Mouse (Mus musculus): Measurements from ENCODE around the gene 4930402H24Rik.

The 4930402H24Rik gene

GRCm38 (mm10) chr2:130905751-130906583, at the start of gene 4930402H24Rik, which contains the start of gene Atrn:
TSS of gene 4930402H24Rik (minus strand) at chr2:130906406.
TSS of gene Atrn (plus strand) at chr2:130906495.
- peak; percentile 93 for DNase-seq

DNA sequence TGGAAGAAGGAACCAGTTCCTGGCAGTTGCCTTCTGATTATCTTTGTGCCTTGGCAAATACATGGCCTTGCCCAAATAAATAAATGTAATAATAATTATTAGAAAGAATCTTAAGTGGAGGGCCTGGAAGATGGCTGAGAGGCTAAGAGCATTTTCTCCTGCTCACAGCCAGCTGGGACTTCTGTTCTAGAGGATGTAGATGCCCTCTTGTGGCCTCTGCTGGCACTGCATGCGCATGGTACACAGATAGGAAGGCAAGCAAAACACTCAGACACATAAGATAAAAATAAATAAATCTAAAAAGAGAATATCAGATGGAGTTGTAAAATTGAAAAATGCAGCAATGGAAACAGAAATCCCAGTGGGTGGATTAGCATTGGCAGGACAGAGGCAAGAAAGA, 44.3 kb upstream of the 4930402H24Rik start:
- peak; percentile 95 for DNase-seq

DNA sequence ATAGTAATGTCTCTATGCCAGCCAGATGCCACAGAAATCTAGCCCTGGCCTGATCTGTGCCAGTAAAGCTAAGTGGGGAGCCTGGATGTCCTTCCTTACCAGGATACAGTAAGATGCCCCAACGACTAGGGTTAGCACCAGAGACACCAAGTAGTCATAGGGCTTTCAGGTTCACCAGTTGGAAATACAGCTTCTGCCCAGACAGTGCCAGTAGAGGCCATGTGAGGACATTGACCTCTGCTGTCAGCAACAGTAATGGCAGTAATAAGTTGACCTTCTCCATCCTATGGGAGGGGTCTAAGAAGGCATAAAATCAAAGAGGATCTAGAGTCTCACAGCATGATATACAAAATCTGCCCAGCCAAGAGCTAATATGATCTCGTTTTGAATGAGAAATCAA, 43.6 kb upstream of the 4930402H24Rik start:
- DNase-seq: no peak

DNA sequence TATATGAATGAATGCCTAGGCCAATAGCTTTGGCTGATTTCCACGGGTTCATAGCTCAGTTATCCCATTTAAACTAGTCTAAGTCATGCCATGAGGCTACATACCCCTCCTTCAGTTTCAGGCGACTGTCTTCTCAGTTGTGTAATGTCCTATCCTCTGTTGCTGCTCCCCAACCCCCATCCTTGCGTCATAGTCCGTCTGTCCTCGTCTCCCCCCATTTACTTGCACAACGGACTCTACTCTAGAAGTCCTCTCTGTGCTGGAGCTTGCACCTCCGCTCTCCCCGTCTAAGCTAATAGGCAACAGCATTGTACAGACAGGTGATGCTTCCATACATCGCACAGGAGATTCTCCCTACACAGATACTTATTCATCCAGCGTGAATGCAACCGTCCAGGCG, 26.7 kb upstream of the 4930402H24Rik start:
- peak; percentile 67 for DNase-seq

- peak; percentile 29 for DNase-seq
Measured at GRCm38 (mm10) chr2:130929994-130930393, 23.8 kb upstream of the 4930402H24Rik start.

DNA sequence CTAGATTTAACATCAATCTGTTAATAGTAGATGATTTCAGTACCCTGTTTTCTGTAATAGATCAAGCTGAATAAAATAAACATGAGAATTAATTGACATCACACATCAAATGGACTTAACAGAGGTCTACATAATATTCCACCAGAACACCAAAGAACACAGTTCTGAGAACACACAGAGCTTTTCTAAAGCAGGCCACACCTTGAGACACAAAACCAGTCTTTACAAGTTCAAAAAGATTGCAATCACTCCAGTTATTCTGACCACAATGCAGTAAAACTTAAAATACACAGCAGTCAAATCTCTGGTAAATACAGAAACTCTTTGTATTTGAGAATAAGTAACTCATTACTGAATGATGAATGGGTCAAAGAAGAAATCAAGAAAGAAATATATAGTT, 22.3 kb upstream of the 4930402H24Rik start:
- no peak for DNase-seq

DNA sequence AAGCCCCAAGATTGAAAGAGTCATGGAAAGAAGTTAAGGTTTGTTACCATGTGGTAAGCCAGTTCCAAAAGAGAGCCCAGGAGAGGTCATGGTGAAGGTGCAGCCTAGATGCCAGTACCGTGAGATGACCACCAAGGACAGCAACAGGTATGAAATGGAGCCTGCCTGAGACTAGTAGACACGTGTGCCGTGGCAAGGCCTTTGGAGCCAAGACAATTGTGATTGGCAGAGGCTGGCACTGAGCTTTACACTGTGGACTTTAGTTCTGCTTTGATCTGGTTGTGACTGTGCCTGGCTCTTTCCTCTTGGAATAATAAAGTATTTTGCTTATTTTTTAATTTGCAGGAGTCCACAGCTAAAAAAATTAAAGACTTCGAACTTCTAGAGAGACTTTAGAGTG, 21.8 kb upstream of the 4930402H24Rik start:
- DNase-seq: no peak

GRCm38 (mm10) chr2:130924950-130925349, 18.7 kb upstream of the 4930402H24Rik start:
- no peak for DNase-seq

DNA sequence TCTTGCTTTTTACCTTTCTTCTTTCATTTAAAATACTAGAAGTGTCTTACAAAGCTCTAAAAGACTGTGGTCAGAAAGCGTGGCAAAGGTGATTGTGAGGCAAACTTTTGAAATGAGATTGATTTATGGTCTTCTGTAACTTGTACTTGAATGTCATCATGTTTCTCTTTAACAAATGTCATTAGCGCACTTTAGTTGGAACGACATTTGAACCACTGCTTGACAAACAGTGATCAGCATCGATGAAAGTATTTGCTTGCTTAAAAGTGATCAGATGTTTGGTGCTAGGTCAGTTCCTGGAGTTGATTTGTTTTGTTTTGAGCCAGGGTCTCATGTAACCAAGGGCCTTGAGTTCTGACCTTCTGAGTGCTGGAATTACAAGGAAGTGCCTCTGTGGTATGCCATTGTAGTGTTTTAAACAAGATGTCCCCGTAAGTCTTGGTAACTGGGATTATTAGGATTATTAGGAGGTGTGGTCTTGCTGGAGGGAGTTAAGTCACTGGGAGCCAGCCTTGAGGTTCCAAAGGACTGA, 12.9 kb upstream of the 4930402H24Rik start:
- DNase-seq: no peak

- DNase-seq: no peak
Measured at GRCm38 (mm10) chr2:130917686-130918085, 11.5 kb upstream of the 4930402H24Rik start.

- no peak for DNase-seq
Measured at GRCm38 (mm10) chr2:130916521-130917147, 10.4 kb upstream of the 4930402H24Rik start.

- peak; percentile 31 for DNase-seq
Measured at GRCm38 (mm10) chr2:130914873-130915272, 8.7 kb upstream of the 4930402H24Rik start.

- no peak for DNase-seq
Measured at GRCm38 (mm10) chr2:130911691-130912090, 5.5 kb upstream of the 4930402H24Rik start.

GRCm38 (mm10) chr2:130906584-130907315, 544 bp upstream of the 4930402H24Rik start:
- DNase-seq: peak; percentile 5

- DNase-seq: no peak
Measured at GRCm38 (mm10) chr2:130898783-130899182, 7.4 kb downstream of the 4930402H24Rik start.

GRCm38 (mm10) chr2:130897856-130898255, 8.3 kb downstream of the 4930402H24Rik start:
- no peak for DNase-seq

DNA sequence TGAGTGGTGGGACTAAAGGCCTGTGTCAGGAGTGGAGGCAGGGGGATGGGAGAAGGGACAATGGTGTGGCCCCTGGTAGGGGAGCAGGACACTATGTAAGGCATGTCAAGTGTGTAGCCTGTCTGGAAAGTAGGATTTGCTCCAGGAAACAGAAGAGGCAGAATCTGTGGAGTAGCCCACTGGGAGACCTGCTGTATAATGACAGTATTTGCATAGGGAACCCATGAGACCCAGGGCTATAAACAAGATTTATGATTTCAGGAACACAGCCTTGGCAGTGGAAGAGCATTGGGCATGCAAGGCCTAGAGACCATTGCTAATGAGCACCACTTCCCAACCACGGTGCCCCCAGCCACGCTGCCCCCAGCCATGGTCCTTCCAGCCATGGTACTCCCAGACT, 9.3 kb downstream of the 4930402H24Rik start:
- DNase-seq: no peak

DNA sequence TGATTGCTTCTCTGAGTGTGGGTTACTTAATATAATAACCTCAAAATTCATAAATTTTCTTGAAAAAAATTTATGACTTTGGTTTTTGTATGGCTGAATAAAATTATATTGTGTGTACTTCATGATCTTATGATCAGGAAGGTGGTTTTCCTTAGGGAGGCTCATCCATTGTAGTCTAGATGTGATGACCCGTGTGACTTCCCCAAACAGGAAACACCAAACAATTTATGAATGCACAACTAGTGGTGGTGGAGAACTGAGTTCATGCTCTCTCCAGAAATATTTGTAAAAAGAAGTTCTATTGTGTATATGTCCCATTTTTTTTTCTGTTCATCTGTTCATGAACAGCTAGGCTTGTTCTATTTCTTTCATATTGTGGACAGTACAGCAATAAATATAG, 18.8 kb downstream of the 4930402H24Rik start:
- DNase-seq: no peak

DNA sequence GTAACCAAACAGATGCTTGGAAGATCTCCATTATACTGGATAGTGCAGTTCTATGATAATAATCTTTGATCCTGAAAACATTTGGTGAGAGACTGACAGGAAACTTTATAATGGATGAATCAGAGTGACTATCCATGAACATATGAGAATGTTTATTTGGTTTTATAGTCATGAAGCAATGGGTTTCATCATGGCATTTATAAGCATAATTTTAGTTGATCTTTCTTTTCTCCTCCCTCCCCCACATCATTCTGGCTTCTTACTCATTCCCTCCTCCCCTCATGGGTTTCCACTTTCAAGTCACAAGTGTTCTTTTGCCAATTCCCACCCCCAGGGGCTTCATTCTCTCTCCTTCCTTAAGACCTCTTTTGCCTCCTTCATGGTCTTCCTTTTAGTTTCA, 19.2 kb downstream of the 4930402H24Rik start:
- DNase-seq: no peak

DNA sequence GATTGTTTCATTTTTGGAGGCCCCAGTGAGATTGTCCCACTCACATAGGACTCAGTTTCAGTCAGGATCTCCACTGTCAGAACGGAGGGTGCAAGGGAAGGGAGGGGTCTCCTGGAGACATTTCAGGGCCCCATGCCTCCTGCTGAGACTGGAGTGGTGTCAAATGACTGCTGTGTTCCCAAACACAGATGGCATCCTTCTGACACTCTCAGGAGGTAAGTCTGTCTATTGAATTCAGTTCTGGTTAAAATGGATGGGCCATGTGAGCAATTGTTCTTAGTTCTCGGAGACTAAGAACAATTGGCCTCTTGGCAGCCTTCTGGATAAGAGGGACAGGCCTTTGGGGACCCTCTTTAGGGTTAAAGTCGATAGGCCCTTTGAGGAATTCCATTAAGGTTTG, 28.8 kb downstream of the 4930402H24Rik start:
- DNase-seq: no peak

DNA sequence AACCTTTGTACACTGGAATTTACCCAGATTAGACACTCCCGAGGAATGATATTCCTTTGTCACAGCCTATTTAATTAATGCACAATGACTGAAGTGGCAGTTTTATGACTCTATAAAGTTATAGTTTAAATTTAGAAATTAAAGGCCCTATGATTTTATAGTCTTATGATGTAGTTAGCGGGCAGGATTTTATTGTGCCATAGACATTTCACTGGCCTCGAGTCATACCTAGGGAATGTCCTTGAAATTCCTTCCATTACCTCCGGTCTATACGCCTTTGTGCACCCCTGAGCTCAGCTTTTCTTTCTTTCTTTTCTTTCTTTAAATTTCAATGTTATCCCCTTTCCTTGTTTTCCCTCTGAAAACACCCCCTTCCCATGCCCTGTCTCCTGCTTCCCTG, 35.3 kb downstream of the 4930402H24Rik start:
- no peak for DNase-seq

DNA sequence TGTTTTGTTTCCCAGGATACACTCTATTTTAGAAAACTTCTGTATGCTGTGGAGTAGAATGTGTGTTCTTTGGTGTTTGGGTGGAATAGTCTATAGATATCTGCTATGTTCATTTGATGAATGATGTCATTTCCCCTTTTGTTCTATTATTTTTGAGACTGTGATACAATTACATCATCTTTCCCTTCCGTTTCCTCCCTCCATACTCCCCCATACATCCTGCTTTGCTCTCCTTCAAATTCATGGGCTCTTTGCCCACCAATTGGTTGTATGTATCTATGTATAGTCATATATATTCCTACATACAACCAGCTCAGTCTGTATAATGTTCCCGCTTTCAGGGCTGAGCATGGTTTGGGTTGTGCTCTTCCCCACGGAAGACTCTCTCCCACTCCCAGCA, 44.1 kb downstream of the 4930402H24Rik start:
- DNase-seq: no peak

DNA sequence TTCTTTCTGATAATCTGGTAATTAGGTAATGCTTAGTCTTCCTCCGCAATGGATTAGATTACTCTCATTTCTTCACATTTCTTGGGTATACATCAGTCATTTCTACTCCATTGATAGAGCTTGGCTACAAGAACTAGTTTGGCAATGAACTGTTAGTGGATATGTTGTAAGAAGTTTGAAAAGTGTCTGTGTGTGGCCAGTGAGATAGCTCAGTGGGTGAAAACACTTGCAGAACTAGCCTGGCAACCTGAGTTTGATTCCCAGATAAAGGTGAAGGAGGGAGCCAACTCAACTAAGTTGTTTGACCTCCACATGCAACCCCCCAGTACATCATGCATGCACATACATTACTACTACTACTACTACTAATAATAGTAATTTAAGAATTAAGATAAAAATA, 53.2 kb downstream of the 4930402H24Rik start:
- DNase-seq: no peak
